Mouse (Mus musculus) gastrocnemius, postnatal 10 days (tissue): ENCODE results near the gene Ankrd61. TPM values are rescaled to one million over a fixed set of nuclear protein-coding genes. Genes with fewer than 3 reads are reported as not detected.

Experiments
- DNase-seq: peaks from one replicate; pipeline ENCODE4 v3.0.0; 2021; ENCODE audit warnings: mixed read lengths
- total RNA-seq, 2 experiments: library from RNA; stranded (reverse); gene quantifications; 2 replicates each; pipeline ENCODE4 v1.2.3; 2021

The Ankrd61 gene
- total RNA-seq, 2 experiments from 2014 or later: not detected

GRCm38 (mm10) chr5:143892255-143892886 lies 5.1 kb downstream of the Ankrd61 start:
- DNase-seq: no peak

DNA sequence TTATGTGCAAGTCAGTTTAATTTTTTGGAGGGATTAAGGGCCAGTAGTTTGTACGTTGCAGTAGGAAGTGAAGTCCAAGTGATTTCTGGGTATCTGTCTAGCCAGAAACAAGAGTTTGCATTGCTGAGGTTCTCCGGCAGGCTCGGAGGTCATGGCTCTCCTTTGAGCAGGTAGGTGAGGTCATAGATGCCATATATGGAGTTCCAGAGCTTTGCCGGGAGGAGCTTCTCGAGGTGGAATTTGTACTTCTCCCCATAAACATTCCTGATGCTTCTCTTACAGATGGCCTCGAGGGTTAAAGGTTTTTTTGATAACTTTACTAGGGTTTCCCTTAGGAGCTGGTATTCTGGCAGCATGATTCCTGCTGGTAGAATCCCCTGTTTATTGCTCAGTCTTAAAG lies 6.7 kb downstream of the Ankrd61 start:
- DNase-seq: no peak

DNA sequence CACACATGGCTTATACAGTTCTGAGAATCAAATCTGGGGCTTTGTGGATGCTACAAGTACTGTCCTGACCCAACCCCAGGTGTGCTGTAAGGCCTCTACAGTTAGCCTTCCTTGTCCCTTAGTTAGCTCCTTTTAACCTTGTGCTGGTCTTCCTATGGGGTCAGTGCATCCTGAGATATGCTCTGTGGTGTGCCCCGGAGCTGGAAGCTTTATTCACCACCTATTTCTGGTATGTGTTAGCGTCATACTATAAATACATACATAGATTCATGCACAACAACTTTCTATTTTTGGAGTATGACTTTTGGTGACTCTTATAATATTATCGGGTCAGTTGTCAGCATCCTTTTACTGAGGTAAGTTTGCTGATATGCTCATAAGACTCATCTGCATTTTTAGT lies 12.2 kb downstream of the Ankrd61 start:
- DNase-seq: no peak

GRCm38 (mm10) chr5:143874571-143874970 lies 22.9 kb downstream of the Ankrd61 start:
- no peak for DNase-seq

DNA sequence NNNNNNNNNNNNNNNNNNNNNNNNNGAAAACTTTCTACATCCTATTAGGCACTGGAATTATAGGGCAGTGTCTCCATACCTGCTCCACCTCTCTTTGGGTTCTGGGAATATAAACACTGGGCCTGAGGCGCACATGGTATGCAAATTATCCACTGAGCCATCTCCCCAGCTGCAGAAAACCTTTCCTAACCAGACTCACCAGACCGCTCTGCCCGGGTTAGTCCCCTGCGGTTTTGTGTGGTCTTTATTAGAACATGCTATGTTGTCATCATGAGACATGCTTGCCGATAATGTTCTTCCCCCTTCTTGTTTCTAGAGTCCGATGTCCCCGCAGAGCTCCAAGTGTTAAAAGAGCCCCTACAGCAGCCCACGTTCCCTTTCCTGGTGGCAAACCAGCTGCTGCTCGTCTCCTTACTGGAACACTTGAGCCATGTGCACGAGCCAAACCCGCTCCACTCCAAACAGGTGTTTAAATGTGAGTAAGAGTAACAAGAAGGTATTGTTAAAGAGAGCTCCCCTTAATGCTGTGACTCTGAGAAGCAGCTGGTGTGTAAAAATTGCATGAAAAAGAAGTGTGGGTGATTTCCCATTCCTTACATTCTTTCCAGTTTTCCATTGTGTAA lies 25.8 kb downstream of the Ankrd61 start:
- no peak for DNase-seq

Other genes starting within 250 kb of the Ankrd61 start
- 10 to 100 TPM in 1 of 2 experiments, 1 to 10 TPM in 1; 6.7 to 11.0 TPM for gene Usp42, start 165.4 kb downstream of the Ankrd61 start, total RNA-seq
- 10 to 100 TPM; 23.6 to 23.8 TPM for gene Eif2ak1, start 79.9 kb downstream of the Ankrd61 start, total RNA-seq
- gene Aimp2, start 12.2 kb upstream of the Ankrd61 start, total RNA-seq: 100 to 1,000 TPM in 1 of 2 experiments, 10 to 100 TPM in 1; 86.1 to 101 TPM
- 1 to 10 TPM; 5.8 to 7.8 TPM for gene Pms2, start 12.3 kb upstream of the Ankrd61 start, total RNA-seq
- gene Gm42421, start 30.5 kb upstream of the Ankrd61 start, total RNA-seq: under 1 TPM in 1 of 2 experiments, not detected in 1; 0.52 TPM
- 1 to 10 TPM; 1.2 to 1.5 TPM for gene Rsph10b, start 35.4 kb upstream of the Ankrd61 start, total RNA-seq
- gene Ccz1, start 117.2 kb upstream of the Ankrd61 start, total RNA-seq: 10 to 100 TPM; 30.8 to 33.1 TPM
- gene Ocm, start 129.0 kb upstream of the Ankrd61 start, total RNA-seq: not detected
- gene Lmtk2, start 202.8 kb upstream of the Ankrd61 start, total RNA-seq: 10 to 100 TPM; 12.5 to 13.8 TPM